Mouse (Mus musculus) stomach, postnatal 0 days (tissue): ENCODE measurements at regions not wholly inside any gene's neighbourhood (a gene's known extent, or its start where the extent isn't known, plus 50 kb on each side); places are given as distances from the start of the nearest gene placed in this dataset.

Experiments used
- CTCF ChIP-seq: IDR thresholded peaks from 2 replicates; pipeline ENCODE4 v1.5.1; 2016; ENCODE audit warnings: antibody characterized with exemption, low read depth, mild to moderate bottlenecking, moderate library complexity
- EP300 ChIP-seq: optimal IDR thresholded peaks from 2 replicates; pipeline ENCODE3; 2016; ENCODE audit warnings: antibody characterized with exemption

- no peak for TF ChIP-seq CTCF
- no peak for TF ChIP-seq EP300
These were observed 53.0 kb upstream of the Nt5e start for GRCm38 (mm10) chr9:88274040-88274439.
